Mouse (Mus musculus): ENCODE data around the gene Clec4b1. TPM values are rescaled to one million over a fixed set of nuclear protein-coding genes. Genes with fewer than 3 reads are reported as not detected.
"Not testable (repeated sequence)": the region's sequence is repeated elsewhere in the genome, so short reads cannot be mapped to it uniquely, and the experiment has no call there.

Gene Clec4b1
- polyA plus RNA-seq (2014; fragmentation: Nextera tagmentation; extraction: Ambion mirVana), result not detected in 2 replicates

DNA sequence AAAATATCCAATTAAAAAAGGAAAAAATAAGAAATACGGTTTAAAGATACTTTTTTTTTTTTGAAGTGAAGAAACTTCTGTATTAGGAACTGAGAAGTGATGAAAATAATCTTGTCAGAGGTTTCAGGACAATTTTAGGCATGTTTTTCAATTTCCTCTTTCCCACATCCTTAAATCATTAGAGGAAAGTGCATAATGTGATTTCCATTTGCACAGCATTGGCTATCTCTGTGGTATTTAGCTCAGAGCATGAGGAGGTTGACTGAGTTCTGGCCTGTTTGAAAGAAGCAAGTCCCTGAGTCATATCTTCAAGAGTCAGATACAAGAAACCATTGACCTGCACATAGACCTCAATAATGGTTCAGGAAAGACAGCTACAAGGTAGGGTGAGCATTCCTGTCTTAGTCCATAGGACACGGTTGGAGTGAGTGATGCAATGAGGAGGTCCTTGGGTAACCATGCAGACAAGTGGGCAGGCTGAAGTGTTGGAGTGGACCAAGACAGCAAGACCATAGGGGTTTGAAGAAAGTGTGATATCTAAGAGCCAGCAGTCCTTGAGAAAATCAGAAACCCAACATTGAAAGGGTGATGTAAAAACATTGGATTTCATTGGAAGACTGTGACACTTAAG lies at the start of gene Clec4b1:
Gene Clec4b1 (plus strand): TSS at position 221 of the 631 bp plus-strand sequence.
- no peaks in the 10 kb centered on the region for H3K36me3 ChIP-seq (ENCODE audit: control insufficient read depth, insufficient read depth, low read length)
- no peak for DNase-seq (ENCODE audit: low spot score)
- no peak within 1 kb of the TSS for H3K27ac ChIP-seq (ENCODE audit: low read depth, low read length)
- no peak within 1 kb of the TSS for H3K4me3 ChIP-seq (ENCODE audit: low read depth, low read length)
- H3K9me3 ChIP-seq (ENCODE audit: control insufficient read depth, low read length), result no peaks in the 10 kb centered on the region
- no peaks in the 10 kb centered on the region for H3K27me3 ChIP-seq (replicated peaks; ENCODE audit: control insufficient read depth, insufficient read depth, low read length)
- WGBS, result 72% methylated on average over 2 of the region's 2 CpGs
- H3K9ac ChIP-seq (ENCODE audit: low read depth, low read length), result no peak within 1 kb of the TSS
- no peak for ATAC-seq (replicated peaks; ENCODE audit: low FRiP score)
- H3K4me2 ChIP-seq, result no peak within 1 kb of the TSS
- no peaks in the 10 kb centered on the region for H3K4me1 ChIP-seq (replicated peaks; ENCODE audit: control insufficient read depth, insufficient read depth, low read length)

DNA sequence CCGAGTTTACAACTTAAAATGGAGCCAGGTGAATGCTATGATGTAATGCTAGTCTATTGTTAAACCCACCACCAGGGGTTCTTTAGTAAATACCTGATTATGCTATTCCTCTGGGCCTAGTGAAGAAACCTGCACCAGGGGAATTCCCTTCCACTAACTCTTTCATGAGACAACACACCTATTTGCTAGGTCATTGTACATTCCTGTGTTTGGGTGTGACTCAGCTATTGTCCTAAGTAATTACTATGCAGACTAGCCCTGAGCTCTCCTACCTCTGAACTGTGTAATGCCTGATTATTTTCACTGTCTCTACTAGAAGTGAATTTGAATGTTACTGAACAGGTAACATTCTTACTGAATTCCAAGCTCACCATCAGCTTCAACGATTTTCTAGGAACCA lies 45.1 kb upstream of the Clec4b1 start:
- not testable (repeated sequence) for H3K9ac ChIP-seq (ENCODE audit: low read depth, low read length); DNase-seq (ENCODE audit: low spot score); H3K27ac ChIP-seq (ENCODE audit: low read depth, low read length); H3K27me3 ChIP-seq (replicated peaks; ENCODE audit: control insufficient read depth, insufficient read depth, low read length); H3K4me1 ChIP-seq (replicated peaks; ENCODE audit: control insufficient read depth, insufficient read depth, low read length); H3K9me3 ChIP-seq (ENCODE audit: control insufficient read depth, low read length); H3K36me3 ChIP-seq (ENCODE audit: control insufficient read depth, insufficient read depth, low read length); H3K4me3 ChIP-seq (ENCODE audit: low read depth, low read length); H3K4me2 ChIP-seq; ATAC-seq (replicated peaks; ENCODE audit: low FRiP score)
- WGBS, result 58% methylated on average over 2 of the region's 2 CpGs

DNA sequence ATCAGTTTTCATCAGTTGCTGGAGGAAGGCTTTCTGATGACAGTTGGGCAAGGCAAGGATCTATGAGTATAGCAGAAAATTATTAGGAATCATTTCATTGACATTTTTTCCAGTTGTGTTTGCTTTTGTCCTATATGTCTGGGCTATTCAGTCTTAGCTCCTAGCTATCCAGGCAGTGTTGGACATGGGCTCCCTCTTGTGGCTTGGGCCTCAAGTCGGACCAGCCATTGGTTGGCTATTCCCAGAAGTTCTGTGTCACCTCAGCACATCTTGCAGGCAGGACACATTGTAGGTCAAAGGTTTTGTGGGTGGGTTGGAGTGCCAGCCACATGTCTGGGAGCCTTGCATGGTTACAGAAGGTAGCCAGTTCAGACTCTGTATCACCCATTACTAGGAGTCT lies 44.2 kb upstream of the Clec4b1 start:
- DNase-seq (ENCODE audit: low spot score) (no peak), ATAC-seq (replicated peaks; ENCODE audit: low FRiP score) (no peak)
- H3K4me3 ChIP-seq (ENCODE audit: low read depth, low read length), result no peak overlapping the region
- no peaks in the 10 kb centered on the region for H3K27me3 ChIP-seq (replicated peaks; ENCODE audit: control insufficient read depth, insufficient read depth, low read length)
- 57% methylated on average over 1 of the region's 1 CpGs for WGBS
- H3K27ac ChIP-seq (ENCODE audit: low read depth, low read length), result no peak overlapping the region
- H3K4me1 ChIP-seq (replicated peaks; ENCODE audit: control insufficient read depth, insufficient read depth, low read length), result no peaks in the 10 kb centered on the region
- H3K36me3 ChIP-seq (ENCODE audit: control insufficient read depth, insufficient read depth, low read length), result no peaks in the 10 kb centered on the region
- H3K9me3 ChIP-seq (ENCODE audit: control insufficient read depth, low read length), result 0 out of 2 replicates have a peak, but pooled peaks cover 2% of the 10 kb centered on the region
- H3K4me2 ChIP-seq, result no peak overlapping the region
- H3K9ac ChIP-seq (ENCODE audit: low read depth, low read length), result no peak overlapping the region

DNA sequence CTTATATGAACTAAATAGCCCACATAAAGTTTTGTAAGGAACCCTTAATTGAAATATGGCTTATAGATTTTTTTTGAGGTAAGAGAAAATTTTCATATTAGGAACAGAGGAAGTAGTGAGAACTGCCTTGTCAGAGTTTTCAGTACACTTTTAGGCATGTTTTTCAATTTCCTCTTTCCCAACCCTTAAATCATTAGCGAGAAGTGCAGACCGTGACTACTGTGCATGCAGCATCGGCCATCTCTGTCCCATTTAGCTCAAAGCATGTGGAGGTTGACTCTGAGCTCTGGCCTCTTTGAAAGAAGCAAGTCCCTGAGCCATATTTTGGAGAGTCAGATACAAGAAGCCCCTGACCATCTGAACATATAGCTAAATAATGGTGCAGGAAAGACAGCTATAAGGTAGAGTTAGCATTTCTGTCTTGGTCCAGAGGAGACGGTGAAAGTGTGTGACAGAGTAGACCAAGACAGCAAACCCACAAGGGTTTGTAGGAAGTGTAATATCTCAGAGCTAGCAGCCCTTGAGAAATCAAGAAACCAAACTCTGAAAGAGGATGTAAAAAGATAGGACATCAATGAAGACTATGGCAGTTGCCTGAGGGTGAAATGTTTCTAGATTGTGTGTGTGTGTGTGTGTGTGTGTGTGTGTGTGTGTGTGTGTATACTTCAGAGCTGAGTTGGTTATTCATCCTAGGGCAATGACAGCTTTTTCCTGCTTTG lies 45.5 kb downstream of the Clec4b1 start:
- Histone ChIP-seq H3K9me3 (ENCODE audit: control insufficient read depth, low read length) (no peaks in the 10 kb centered on the region), H3K4me3 (ENCODE audit: low read depth, low read length) (no peak overlapping the region), H3K27me3 (replicated peaks; ENCODE audit: control insufficient read depth, insufficient read depth, low read length) (no peaks in the 10 kb centered on the region), H3K4me2 (no peak overlapping the region), H3K9ac (ENCODE audit: low read depth, low read length) (no peak overlapping the region), H3K36me3 (ENCODE audit: control insufficient read depth, insufficient read depth, low read length) (no peaks in the 10 kb centered on the region), H3K27ac (ENCODE audit: low read depth, low read length) (no peak overlapping the region), H3K4me1 (replicated peaks; ENCODE audit: control insufficient read depth, insufficient read depth, low read length) (no peaks in the 10 kb centered on the region)
- DNase-seq (ENCODE audit: low spot score), result no peak
- WGBS, result 92% methylated on average over 4 of the region's 4 CpGs
- no peak for ATAC-seq (replicated peaks; ENCODE audit: low FRiP score)

DNA sequence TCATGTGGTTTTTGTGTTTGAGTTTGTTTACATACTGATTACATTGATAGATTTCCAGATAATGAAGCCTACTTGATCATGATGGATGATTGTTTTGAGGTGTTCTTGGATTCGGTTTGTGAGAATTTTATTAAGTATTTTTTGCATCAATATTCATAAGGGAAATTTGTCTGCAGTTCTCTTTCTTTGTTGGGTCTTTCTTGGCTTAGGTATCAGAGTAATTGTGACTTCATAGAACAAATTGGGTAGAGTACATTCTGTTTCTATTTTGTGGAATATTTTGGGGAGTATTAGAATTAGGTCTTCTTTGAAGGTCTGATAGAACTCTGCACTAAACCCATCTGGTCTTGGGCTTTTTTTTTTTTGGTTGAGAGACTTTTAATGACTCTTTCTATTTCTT lies 56.4 kb downstream of the Clec4b1 start, which contains the start of gene Clec4a2:
Gene Clec4a2 (plus strand): TSS at position 301 of the 400 bp plus-strand sequence.
- ATAC-seq (replicated peaks; ENCODE audit: low FRiP score); H3K27me3 ChIP-seq (replicated peaks; ENCODE audit: control insufficient read depth, insufficient read depth, low read length): not testable (repeated sequence)

More for the DNA sequence above, 56.4 kb downstream of the Clec4b1 start, which contains the start of gene Clec4a2:
- 47% methylated on average over 1 of the region's 1 CpGs for WGBS
- H3K4me2 ChIP-seq; H3K4me1 ChIP-seq (replicated peaks; ENCODE audit: control insufficient read depth, insufficient read depth, low read length); H3K4me3 ChIP-seq (ENCODE audit: low read depth, low read length); H3K9ac ChIP-seq (ENCODE audit: low read depth, low read length); H3K9me3 ChIP-seq (ENCODE audit: control insufficient read depth, low read length); H3K36me3 ChIP-seq (ENCODE audit: control insufficient read depth, insufficient read depth, low read length); H3K27ac ChIP-seq (ENCODE audit: low read depth, low read length); DNase-seq (ENCODE audit: low spot score): not testable (repeated sequence)

Other genes starting within 250 kb of the Clec4b1 start
- gene Slc2a3, start 248.3 kb upstream of the Clec4b1 start, polyA plus RNA-seq (2014; fragmentation: Nextera tagmentation; extraction: Ambion mirVana), result 59.4 and 66.8 TPM in 2 replicates
- 3.8 and 4.0 TPM in 2 replicates for gene Foxj2, start 230.0 kb upstream of the Clec4b1 start, polyA plus RNA-seq (2014; fragmentation: Nextera tagmentation; extraction: Ambion mirVana)
- gene C3ar1, start 193.8 kb upstream of the Clec4b1 start, polyA plus RNA-seq (2014; fragmentation: Nextera tagmentation; extraction: Ambion mirVana), result 2.7 and 3.5 TPM in 2 replicates
- 39.8 and 44.4 TPM in 2 replicates for gene Necap1, start 175.5 kb upstream of the Clec4b1 start, polyA plus RNA-seq (2014; fragmentation: Nextera tagmentation; extraction: Ambion mirVana)
- 3.2 and 3.6 TPM in 2 replicates for gene Clec4a1, start 128.1 kb upstream of the Clec4b1 start, polyA plus RNA-seq (2014; fragmentation: Nextera tagmentation; extraction: Ambion mirVana)
- gene Clec4a3, start 97.4 kb upstream of the Clec4b1 start, polyA plus RNA-seq (2014; fragmentation: Nextera tagmentation; extraction: Ambion mirVana), result 1.9 and 2.6 TPM in 2 replicates
- 0.25 TPM in 1 of 2 replicates, not detected in the other for gene Clec4a4, start 59.6 kb upstream of the Clec4b1 start, polyA plus RNA-seq (2014; fragmentation: Nextera tagmentation; extraction: Ambion mirVana)
- 2.9 and 3.7 TPM in 2 replicates for gene Clec4a2, start 56.5 kb downstream of the Clec4b1 start, polyA plus RNA-seq (2014; fragmentation: Nextera tagmentation; extraction: Ambion mirVana)
- not detected in 2 replicates for gene Clec4b2, start 122.9 kb downstream of the Clec4b1 start, polyA plus RNA-seq (2014; fragmentation: Nextera tagmentation; extraction: Ambion mirVana)
- 2.6 and 3.1 TPM in 2 replicates for gene Clec4n, start 179.9 kb downstream of the Clec4b1 start, polyA plus RNA-seq (2014; fragmentation: Nextera tagmentation; extraction: Ambion mirVana)
- 0.92 and 1.8 TPM in 2 replicates for gene Clec4d, start 212.1 kb downstream of the Clec4b1 start, polyA plus RNA-seq (2014; fragmentation: Nextera tagmentation; extraction: Ambion mirVana)
- 0.32 and 0.38 TPM in 2 replicates for gene Clec4e, start 239.9 kb downstream of the Clec4b1 start, polyA plus RNA-seq (2014; fragmentation: Nextera tagmentation; extraction: Ambion mirVana)